Mouse (Mus musculus) neutrophil, adult 5-6 weeks (primary cell): ENCODE results near the gene Ccdc63. TPM values are rescaled to one million over a fixed set of nuclear protein-coding genes. Genes with fewer than 3 reads are reported as not detected.
A peak's percentile ranks its signal among the peaks of the same experiment; 100 is the strongest.
"Not testable (repeated sequence)": the region's sequence is repeated elsewhere in the genome, so short reads cannot be mapped to it uniquely, and the experiment has no call there.

Experiments
- ATAC-seq: fragments of 151-379, 151-347 bp; 2 replicates; pipeline ENCODE4 v1.8.0; 2017; ENCODE audit warnings: mild to moderate bottlenecking, moderate TSS enrichment; ENCODE audit not compliant: insufficient number of reproducible peaks, poor library complexity, low FRiP score, severe bottlenecking; ENCODE audit errors: extremely low read depth
- total RNA-seq: library from RNA; stranded (forward); fragments of 200-1000 nt; gene quantifications from 2 replicates; pipeline ENCODE4 v1.2.3, GENCODE M21; 2017

The Ccdc63 gene
- 1.1 and 2.0 TPM in 2 replicates for total RNA-seq

GRCm38 (mm10) chr5:122140723-122141122, at the start of gene Ccdc63:
Gene Ccdc63, minus strand, starts transcription at chr5:122140823.
- ATAC-seq = no peak

DNA sequence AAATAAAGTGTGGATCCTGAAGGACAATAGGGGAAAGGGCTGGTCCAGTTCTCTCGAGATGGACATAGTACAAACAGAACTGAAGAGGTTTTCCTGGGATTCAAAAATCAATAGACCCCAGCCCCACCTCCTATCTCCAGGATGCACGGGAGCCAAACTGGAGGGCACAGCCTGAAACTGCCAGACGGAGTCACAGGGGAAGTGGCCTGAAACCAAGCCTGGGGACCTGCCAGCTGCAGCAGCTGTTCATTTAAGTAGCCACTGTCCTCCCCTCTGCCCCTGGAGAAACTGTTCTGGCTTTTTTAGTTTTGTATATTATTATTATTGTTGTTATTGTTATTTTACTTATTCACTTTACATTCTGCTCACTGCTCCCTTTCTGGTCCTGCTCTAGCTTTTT, 48.5 kb upstream of the Ccdc63 start:
- no peak for ATAC-seq

- ATAC-seq = not testable (repeated sequence)
These were observed 44.2 kb upstream of the Ccdc63 start for GRCm38 (mm10) chr5:122184858-122185257.

GRCm38 (mm10) chr5:122184283-122184806, 43.7 kb upstream of the Ccdc63 start:
- ATAC-seq = no peak

DNA sequence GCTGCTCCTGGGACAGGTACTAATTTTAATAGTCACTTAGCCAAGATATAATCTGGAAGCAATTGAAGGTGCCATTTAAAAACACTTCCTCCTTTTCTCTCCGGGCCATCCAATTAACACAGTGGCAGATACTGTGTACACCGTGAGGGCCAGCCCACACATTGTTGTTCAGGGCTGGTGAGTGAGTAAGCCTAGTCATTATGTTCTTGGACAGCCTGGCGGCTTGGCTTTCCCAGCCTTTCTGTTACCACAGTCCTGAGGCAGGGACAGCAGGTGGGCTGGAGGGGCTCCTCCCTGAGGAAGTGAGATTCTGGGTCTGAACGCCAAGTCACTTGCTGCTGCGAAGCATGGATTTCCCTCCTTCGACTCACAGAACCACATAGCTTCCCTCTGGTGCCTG, 39.0 kb upstream of the Ccdc63 start:
- peak; percentile 28; the same call in 1 of the 2 replicates for ATAC-seq

DNA sequence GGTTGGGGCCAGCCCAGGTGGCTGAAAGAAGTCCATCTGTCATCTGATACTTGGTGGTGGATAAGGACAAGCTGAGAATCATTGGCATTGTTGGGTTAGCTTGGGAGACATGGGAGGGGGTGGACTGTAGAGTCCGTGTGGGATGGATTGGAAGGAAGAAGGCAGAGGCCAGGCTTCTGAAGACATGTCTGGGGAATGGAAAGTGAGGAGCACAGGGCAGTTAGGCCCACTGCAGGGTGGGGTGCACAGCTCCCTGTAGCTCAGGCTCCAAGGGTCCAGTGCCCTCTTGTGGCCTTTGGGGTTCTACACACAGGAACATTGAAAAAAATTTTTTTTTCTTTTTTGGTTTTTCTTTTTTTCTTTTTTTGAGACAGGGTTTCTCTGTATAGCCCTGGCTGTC, 35.8 kb upstream of the Ccdc63 start:
- ATAC-seq = peak; percentile 72

GRCm38 (mm10) chr5:122175961-122176360, 35.3 kb upstream of the Ccdc63 start:
- no peak for ATAC-seq

DNA sequence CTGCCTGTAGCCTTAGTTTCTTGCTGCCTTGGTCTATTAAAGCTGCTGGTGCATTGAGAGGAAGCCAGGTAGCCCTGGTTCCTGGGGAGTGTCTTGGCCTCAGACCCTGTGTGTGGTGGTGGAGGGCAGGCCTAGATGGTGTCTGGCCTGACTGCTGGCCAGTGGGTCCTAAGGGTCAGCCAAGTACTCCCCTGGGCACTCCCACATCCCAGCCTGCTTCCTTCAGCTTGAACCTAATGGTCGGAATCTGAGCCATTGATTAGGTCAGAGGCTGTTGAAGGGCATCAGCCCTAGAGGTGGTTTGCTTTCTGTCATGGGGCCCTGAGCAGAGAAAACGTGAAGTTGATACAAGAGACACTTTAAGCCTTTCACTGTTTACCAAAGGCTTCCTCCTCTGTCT, 34.8 kb upstream of the Ccdc63 start:
- ATAC-seq = no peak

- no peak for ATAC-seq
These were observed 30.4 kb upstream of the Ccdc63 start for GRCm38 (mm10) chr5:122171058-122171457.

- ATAC-seq = no peak
These were observed 27.9 kb upstream of the Ccdc63 start for GRCm38 (mm10) chr5:122168344-122169069.

DNA sequence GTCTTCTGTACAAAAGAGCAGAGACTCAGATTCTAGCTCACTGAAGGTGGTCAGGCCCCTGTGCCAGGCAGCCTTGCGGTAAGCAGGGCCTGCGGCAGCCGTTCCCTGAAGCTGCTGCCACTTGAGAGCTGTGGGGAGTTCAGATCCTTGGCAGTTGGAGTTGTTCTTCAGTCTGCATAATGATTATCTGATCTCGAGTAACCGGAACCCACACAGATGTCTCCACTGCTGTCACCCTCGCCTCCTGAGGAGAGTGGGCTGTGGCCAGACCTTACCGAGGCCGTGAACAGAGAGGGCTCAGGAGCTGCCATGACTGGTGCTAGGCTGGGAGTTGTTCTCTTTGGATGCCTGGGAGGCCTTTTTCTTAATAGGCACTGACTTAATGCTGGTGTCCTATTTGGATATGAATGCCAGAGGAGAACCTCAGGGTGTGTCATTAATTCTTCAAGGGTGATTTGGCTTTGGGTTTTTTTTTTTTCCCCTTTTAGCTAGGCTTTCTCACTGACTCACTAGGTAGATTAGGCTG, 26.1 kb upstream of the Ccdc63 start:
- ATAC-seq = no peak

DNA sequence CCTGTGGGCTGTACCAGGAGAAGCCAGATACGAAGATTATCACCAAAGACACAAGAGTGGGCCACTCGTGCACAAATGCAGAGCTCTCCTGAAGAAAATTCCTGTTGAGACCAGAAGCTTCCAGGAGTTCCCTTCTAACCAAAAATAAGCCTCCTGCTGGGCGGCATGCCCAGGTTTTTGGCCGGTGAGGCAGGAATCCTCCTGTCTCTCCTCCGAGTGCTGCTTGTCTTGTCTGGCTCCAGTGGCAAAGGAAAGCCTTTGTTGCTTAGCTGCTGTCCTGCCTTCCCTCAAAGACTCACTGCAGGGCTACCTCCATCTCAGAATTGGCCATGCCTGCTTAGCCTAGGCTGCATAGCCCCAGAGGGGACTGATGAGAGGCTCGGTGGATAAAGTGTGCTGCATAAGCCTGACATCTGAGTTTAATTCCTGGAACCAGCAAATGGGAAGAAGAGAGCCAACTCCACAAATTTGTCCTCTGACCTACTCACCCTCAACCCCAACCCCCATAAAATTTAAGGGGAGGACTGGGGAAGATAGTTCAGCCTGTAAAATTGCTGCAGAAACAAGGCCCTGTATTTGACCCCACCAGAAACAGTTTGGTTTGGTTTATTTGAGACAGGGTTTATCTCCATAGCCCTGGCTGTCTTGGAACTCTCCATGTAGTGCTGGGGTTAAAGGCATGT, 24.8 kb upstream of the Ccdc63 start:
- no peak for ATAC-seq

- no peak for ATAC-seq
These were observed 23.4 kb upstream of the Ccdc63 start for GRCm38 (mm10) chr5:122164011-122164410.

DNA sequence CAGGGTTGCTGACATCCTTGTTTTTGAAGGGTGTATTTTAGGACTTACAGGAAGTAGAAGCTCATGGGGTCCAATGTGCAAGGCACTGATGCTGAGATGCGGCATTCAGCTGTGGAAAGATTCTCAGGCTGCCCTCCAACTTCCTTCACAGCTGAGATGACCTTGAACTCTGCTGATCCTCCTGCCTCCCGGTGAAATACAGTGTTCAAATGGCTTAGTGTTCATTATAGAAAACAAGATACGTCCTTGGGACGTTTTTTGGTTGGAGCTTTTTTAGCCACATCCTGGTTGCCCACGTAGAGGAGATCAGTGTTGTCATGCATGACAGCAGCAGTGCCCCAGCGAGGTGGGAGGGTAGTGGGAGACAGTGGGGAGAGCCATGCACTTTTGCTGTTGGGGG, 22.6 kb upstream of the Ccdc63 start:
- peak; percentile 10; the same call in 1 of the 2 replicates for ATAC-seq

DNA sequence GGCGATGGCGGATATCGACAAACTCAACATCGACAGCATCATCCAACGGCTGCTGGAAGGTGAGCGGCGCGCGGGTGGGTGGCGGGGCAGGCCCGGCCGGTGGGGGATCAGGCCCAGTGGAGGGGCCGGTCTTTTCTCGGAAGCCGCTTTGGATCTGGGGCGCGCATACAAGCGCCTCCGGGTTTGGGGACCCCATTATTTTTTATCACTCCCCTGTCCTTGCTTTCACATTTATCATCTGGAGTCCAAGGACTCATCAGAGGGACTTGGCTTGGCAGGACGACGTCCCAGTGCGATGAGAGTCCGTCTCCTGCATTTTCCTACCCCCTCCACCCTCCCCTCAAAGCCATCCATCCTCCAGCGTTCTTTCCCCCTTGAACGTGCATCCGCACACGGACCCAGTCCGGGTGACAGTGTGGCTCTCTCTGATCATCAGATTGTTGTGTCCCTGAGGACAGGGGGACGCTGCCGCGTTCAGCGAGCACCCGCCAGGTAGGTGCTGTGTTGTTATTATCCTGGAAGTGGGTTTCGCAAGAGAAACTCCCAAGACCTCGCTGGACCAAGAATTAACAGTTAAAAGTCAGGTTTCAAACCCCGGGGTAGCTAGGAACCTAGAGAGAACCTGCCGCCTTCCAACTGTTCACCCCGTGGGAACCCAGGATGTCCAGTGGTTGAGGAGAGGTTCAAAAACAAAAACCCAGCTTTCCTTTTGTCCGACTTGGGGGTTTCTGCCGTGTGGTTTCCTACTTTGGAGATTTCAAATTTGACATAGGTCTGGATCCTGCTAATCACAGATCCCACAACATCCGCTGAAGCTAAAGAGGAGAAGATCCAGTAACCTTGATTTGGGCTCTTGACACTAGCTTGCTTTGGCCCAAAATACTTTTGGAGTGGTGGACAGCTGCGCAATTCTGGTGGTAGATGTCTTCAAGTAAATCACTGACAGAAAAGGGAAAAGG, 18.2 kb upstream of the Ccdc63 start:
- ATAC-seq = no peak

- ATAC-seq = peak; percentile 90
These were observed 17.3 kb upstream of the Ccdc63 start, which contains the start of gene Ppp1cc for GRCm38 (mm10) chr5:122157827-122158381. Gene Ppp1cc, plus strand, starts transcription at chr5:122158278.

DNA sequence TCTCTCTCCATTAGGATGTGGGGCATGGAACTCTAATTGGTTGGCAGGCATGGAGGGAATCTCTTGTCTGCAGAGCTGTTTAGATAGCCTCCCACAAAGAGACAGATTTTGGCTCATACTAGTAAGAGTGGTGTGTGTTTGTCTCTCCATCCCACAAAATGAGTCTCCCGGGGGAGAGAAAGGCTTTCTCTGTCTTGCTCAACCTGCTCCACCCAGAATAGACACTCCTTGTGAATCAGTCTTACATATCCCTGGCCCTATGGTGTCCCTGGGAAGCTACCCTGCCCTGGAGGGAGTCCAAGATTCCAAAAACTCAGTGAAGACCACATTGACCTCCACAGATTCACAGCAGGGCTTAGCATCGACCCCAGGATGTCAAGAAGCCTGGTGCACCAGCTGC, 15.9 kb upstream of the Ccdc63 start:
- no peak for ATAC-seq

DNA sequence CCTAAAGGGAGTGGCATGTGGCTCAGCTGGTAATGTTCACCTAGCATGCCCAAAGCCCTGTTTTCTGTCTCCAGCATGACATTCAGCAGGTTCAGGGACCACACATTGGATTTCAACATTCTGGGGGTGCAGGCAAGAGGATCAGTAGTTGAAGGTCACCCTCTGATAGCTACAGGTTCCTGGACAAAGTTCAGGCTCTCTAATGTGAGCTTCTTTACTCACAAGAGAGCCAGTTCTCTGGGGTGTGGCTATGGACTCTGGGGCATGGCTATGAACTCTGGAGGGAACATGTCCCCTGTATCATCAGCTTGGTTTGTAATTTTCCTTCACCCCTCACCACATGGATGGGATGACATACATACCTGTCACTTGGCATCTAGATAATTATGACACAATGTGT, 15.0 kb upstream of the Ccdc63 start:
- ATAC-seq = no peak

DNA sequence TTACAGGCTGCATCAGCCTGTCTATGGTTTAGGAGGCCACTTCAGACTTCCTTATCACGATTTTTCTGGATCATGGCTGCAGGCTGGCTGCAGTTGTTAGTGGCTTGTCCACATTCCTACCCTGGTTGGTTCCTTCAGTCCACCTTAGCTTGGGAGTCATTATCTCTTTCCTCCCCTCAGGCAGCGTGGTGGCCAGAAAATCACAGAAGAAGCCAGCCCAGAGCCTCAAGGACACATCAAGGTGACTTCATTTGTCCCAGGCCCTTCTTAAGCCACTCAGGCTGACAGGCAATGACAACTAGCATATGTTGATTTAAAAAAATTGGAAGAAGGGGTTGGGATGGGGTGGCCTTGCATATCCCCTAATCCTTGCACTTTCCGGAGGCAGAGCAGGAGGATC, 14.2 kb upstream of the Ccdc63 start:
- ATAC-seq = no peak
